22 mouse cellular contexts compared by ENCODE assay signal in genomic region chr13:46315165-46315564, GRCm38 (mm10). TPM values are rescaled to one million over a fixed set of nuclear protein-coding genes. Genes with fewer than 3 reads are reported as not detected.
"Had no signal": no experiment of that assay in that cellular context is flagged by ENCODE, and none has a peak within 500 bp of the region (broad histone marks: within the 10 kb centered on the region; RNA-seq: fewer than 3 reads in every experiment).

No protein-coding gene starts in this region.

- H3K27me3 ChIP-seq: neural tube, embryonic 12.5 days; neural tube, embryonic 13.5 days; neural tube, embryonic 15.5 days; stomach, embryonic 15.5 days had no signal

- DNase-seq: retina, postnatal 1 day; right cerebral cortex, adult 18-20 months; right cerebral cortex, postnatal 14 days; right cerebral cortex, postnatal 25 days; right cerebral cortex, postnatal 4 days; spleen, adult 18-20 months; thymus, adult 18-20 months; thymus, adult 2 months; thymus, postnatal 14 days; thymus, postnatal 25 days; thymus, postnatal 36 days; thymus, postnatal 4 days had no signal

RNA-seq across cellular contexts. Expression of gene Stmnd1, which starts 41.6 kb away (rescaled TPM):
- total RNA-seq: neutrophil, adult 5-6 weeks had no signal
- polyA plus RNA-seq: neural tube, embryonic 11.5 days; neural tube, embryonic 12.5 days; neural tube, embryonic 14.5 days; small intestine, adult 2 months; spleen, adult 2 months; stomach, embryonic 14.5 days; thymus, adult 2 months had no signal
